Mouse (Mus musculus): ENCODE results near the gene B230217C12Rik. TPM values are rescaled to one million over a fixed set of nuclear protein-coding genes. Genes with fewer than 3 reads are reported as not detected.

B230217C12Rik gene
- polyA plus RNA-seq, 1 experiment from 2014 or later = 17.4 TPM

- H3K9me3 ChIP-seq (replicated peaks) = no peaks in the 10 kb centered on the region
- H3K36me3 ChIP-seq (ENCODE audit: poor library complexity, severe bottlenecking) = peaks cover 56% of the 10 kb centered on the region
- peak overlapping the region; percentile 90 for H3K27ac ChIP-seq
- peaks cover 86% of the 10 kb centered on the region for H3K4me1 ChIP-seq
- H3K4me3 ChIP-seq = 0 out of 2 replicates have a peak overlapping the region, but pooled peaks have one; percentile 5
- H3K4me2 ChIP-seq = peak overlapping the region; percentile 51
- peak overlapping the region; percentile 40 for H3K9ac ChIP-seq
- no peak for ATAC-seq
- no peaks in the 10 kb centered on the region for H3K27me3 ChIP-seq
- WGBS = 24% methylated on average over 12 of the region's 13 CpGs
Observed at GRCm38 (mm10) chr11:97811569-97812362, 28.8 kb upstream of the B230217C12Rik start.

- H3K9ac ChIP-seq = peak overlapping the region; percentile 12
- H3K4me1 ChIP-seq = peaks cover 85% of the 10 kb centered on the region
- H3K27ac ChIP-seq = peak overlapping the region; percentile 90
- 12% methylated on average over 3 of the region's 3 CpGs for WGBS
- H3K27me3 ChIP-seq = no peaks in the 10 kb centered on the region
- 0 out of 2 replicates have a peak overlapping the region, but pooled peaks have one; percentile 5 for H3K4me3 ChIP-seq
- H3K36me3 ChIP-seq (ENCODE audit: poor library complexity, severe bottlenecking) = peaks cover 55% of the 10 kb centered on the region
- peak; percentile 89 for ATAC-seq
- H3K4me2 ChIP-seq = peak overlapping the region; percentile 51
- no peaks in the 10 kb centered on the region for H3K9me3 ChIP-seq (replicated peaks)
Observed at GRCm38 (mm10) chr11:97812491-97812921, 28.1 kb upstream of the B230217C12Rik start.

- Histone ChIP-seq H3K9ac (peak overlapping the region; percentile 12), H3K27me3 (no peaks in the 10 kb centered on the region), H3K4me2 (peak overlapping the region; percentile 51), H3K4me3 (0 out of 2 replicates have a peak overlapping the region, but pooled peaks have one; percentile 5), H3K36me3 (ENCODE audit: poor library complexity, severe bottlenecking) (peaks cover 55% of the 10 kb centered on the region), H3K27ac (peak overlapping the region; percentile 90), H3K4me1 (peaks cover 85% of the 10 kb centered on the region), H3K9me3 (replicated peaks) (no peaks in the 10 kb centered on the region)
- ATAC-seq = peak; percentile 49
- WGBS = 24% methylated on average over 7 of the region's 7 CpGs
Observed at GRCm38 (mm10) chr11:97813085-97813484, 27.5 kb upstream of the B230217C12Rik start.

- WGBS = 76% methylated on average over 17 of the region's 17 CpGs
- H3K4me2 ChIP-seq = no peak overlapping the region
- H3K4me1 ChIP-seq = peaks cover 85% of the 10 kb centered on the region
- ATAC-seq = no peak
- peak overlapping the region; percentile 90 for H3K27ac ChIP-seq
- H3K9ac ChIP-seq = no peak overlapping the region
- no peak overlapping the region for H3K4me3 ChIP-seq
- H3K27me3 ChIP-seq = no peaks in the 10 kb centered on the region
- no peaks in the 10 kb centered on the region for H3K9me3 ChIP-seq (replicated peaks)
- peaks cover 49% of the 10 kb centered on the region for H3K36me3 ChIP-seq (ENCODE audit: poor library complexity, severe bottlenecking)
Observed at GRCm38 (mm10) chr11:97813746-97814515, 26.6 kb upstream of the B230217C12Rik start.

GRCm38 (mm10) chr11:97815736-97816135, 24.8 kb upstream of the B230217C12Rik start:
- H3K4me2 ChIP-seq = no peak overlapping the region
- H3K4me3 ChIP-seq = no peak overlapping the region
- H3K27ac ChIP-seq = no peak overlapping the region
- no peak for ATAC-seq
- H3K9me3 ChIP-seq (replicated peaks) = no peaks in the 10 kb centered on the region
- peaks cover 52% of the 10 kb centered on the region for H3K36me3 ChIP-seq (ENCODE audit: poor library complexity, severe bottlenecking)
- 66% methylated on average over 11 of the region's 11 CpGs for WGBS
- 0 out of 2 replicates have a peak overlapping the region, but pooled peaks have one; percentile 12 for H3K9ac ChIP-seq
- peaks cover 72% of the 10 kb centered on the region for H3K4me1 ChIP-seq
- no peaks in the 10 kb centered on the region for H3K27me3 ChIP-seq

- peaks cover 56% of the 10 kb centered on the region for H3K36me3 ChIP-seq (ENCODE audit: poor library complexity, severe bottlenecking)
- no peak overlapping the region for H3K27ac ChIP-seq
- no peak overlapping the region for H3K4me3 ChIP-seq
- no peak for ATAC-seq
- no peaks in the 10 kb centered on the region for H3K27me3 ChIP-seq
- no peak overlapping the region for H3K4me2 ChIP-seq
- peaks cover 70% of the 10 kb centered on the region for H3K4me1 ChIP-seq
- no peaks in the 10 kb centered on the region for H3K9me3 ChIP-seq (replicated peaks)
- H3K9ac ChIP-seq = no peak overlapping the region
- WGBS = 38% methylated on average over 5 of the region's 5 CpGs
Observed at GRCm38 (mm10) chr11:97816176-97816575, 24.4 kb upstream of the B230217C12Rik start.

- no peaks in the 10 kb centered on the region for H3K9me3 ChIP-seq (replicated peaks)
- H3K36me3 ChIP-seq (ENCODE audit: poor library complexity, severe bottlenecking) = peaks cover 61% of the 10 kb centered on the region
- H3K9ac ChIP-seq = no peak overlapping the region; the same call in 1 of the 2 replicates
- no peak overlapping the region for H3K27ac ChIP-seq
- H3K4me1 ChIP-seq = peaks cover 63% of the 10 kb centered on the region
- 67% methylated on average over 9 of the region's 9 CpGs for WGBS
- no peaks in the 10 kb centered on the region for H3K27me3 ChIP-seq
- no peak overlapping the region for H3K4me2 ChIP-seq
- no peak overlapping the region for H3K4me3 ChIP-seq
- ATAC-seq = no peak
Observed at GRCm38 (mm10) chr11:97816916-97817315, 23.7 kb upstream of the B230217C12Rik start.

GRCm38 (mm10) chr11:97817379-97817778, 23.2 kb upstream of the B230217C12Rik start:
- WGBS = 42% methylated on average over 5 of the region's 5 CpGs
- Histone ChIP-seq H3K4me2 (no peak overlapping the region), H3K9me3 (replicated peaks) (no peaks in the 10 kb centered on the region), H3K9ac (no peak overlapping the region), H3K27ac (peak overlapping the region; percentile 78; the same call in 1 of the 2 replicates), H3K4me3 (no peak overlapping the region), H3K4me1 (peaks cover 58% of the 10 kb centered on the region), H3K27me3 (no peaks in the 10 kb centered on the region), H3K36me3 (ENCODE audit: poor library complexity, severe bottlenecking) (peaks cover 61% of the 10 kb centered on the region)
- ATAC-seq = no peak

GRCm38 (mm10) chr11:97818003-97818402, 22.6 kb upstream of the B230217C12Rik start:
- Histone ChIP-seq H3K27ac (peak overlapping the region; percentile 78), H3K4me3 (no peak overlapping the region), H3K9me3 (replicated peaks) (no peaks in the 10 kb centered on the region), H3K4me1 (peaks cover 52% of the 10 kb centered on the region), H3K4me2 (no peak overlapping the region), H3K9ac (peak overlapping the region; percentile 55; the same call in 1 of the 2 replicates), H3K36me3 (ENCODE audit: poor library complexity, severe bottlenecking) (peaks cover 63% of the 10 kb centered on the region), H3K27me3 (no peaks in the 10 kb centered on the region)
- 15% methylated on average over 6 of the region's 6 CpGs for whole genome bisulfite sequencing
- no peak for ATAC-seq

GRCm38 (mm10) chr11:97818571-97818970, 22.0 kb upstream of the B230217C12Rik start:
- Histone ChIP-seq H3K27ac (peak overlapping the region; percentile 78), H3K4me2 (peak overlapping the region; percentile 24), H3K27me3 (no peaks in the 10 kb centered on the region), H3K36me3 (ENCODE audit: poor library complexity, severe bottlenecking) (peaks cover 68% of the 10 kb centered on the region), H3K4me1 (peaks cover 46% of the 10 kb centered on the region), H3K9me3 (replicated peaks) (no peaks in the 10 kb centered on the region), H3K4me3 (no peak overlapping the region), H3K9ac (peak overlapping the region; percentile 55)
- peak; percentile 67 for ATAC-seq
- 7% methylated on average over 4 of the region's 4 CpGs for WGBS

GRCm38 (mm10) chr11:97819102-97819501, 21.5 kb upstream of the B230217C12Rik start:
- 38% methylated on average over 4 of the region's 4 CpGs for WGBS
- no peaks in the 10 kb centered on the region for H3K27me3 ChIP-seq
- peak overlapping the region; percentile 78 for H3K27ac ChIP-seq
- peaks cover 72% of the 10 kb centered on the region for H3K36me3 ChIP-seq (ENCODE audit: poor library complexity, severe bottlenecking)
- no peak overlapping the region for H3K4me2 ChIP-seq
- no peaks in the 10 kb centered on the region for H3K9me3 ChIP-seq (replicated peaks)
- no peak for ATAC-seq
- H3K4me1 ChIP-seq = peaks cover 41% of the 10 kb centered on the region
- peak overlapping the region; percentile 55 for H3K9ac ChIP-seq
- no peak overlapping the region for H3K4me3 ChIP-seq

- H3K27ac ChIP-seq = no peak overlapping the region
- no peak overlapping the region for H3K4me3 ChIP-seq
- no peak for ATAC-seq
- no peak overlapping the region for H3K4me2 ChIP-seq
- H3K9me3 ChIP-seq (replicated peaks) = no peaks in the 10 kb centered on the region
- peaks cover 74% of the 10 kb centered on the region for H3K36me3 ChIP-seq (ENCODE audit: poor library complexity, severe bottlenecking)
- WGBS = 92% methylated on average over 5 of the region's 5 CpGs
- H3K4me1 ChIP-seq = peaks cover 45% of the 10 kb centered on the region
- H3K9ac ChIP-seq = no peak overlapping the region
- no peaks in the 10 kb centered on the region for H3K27me3 ChIP-seq
Observed at GRCm38 (mm10) chr11:97819923-97820322, 20.7 kb upstream of the B230217C12Rik start.
